ENCODE assay signal across 15 mouse cellular contexts in genomic region chr13:54390565-54391013, GRCm38 (mm10). TPM values are rescaled to one million over a fixed set of nuclear protein-coding genes. Genes with fewer than 3 reads are reported as not detected.
DNase-seq lines count a peak whose midpoint lies in the region; ATAC-seq and TF ChIP-seq lines count a peak whose summit lies in the region.
"Had no signal": no experiment of that assay in that cellular context is flagged by ENCODE, and none has a peak within 500 bp of the region (broad histone marks: within the 10 kb centered on the region; RNA-seq: fewer than 3 reads in every experiment).

No protein-coding gene starts in this region.

- no peak for TF ChIP-seq CTCF in lung, embryonic 14.5 days (IDR thresholded peaks at IDR 0.05; ENCODE audit: low read depth)
- TF ChIP-seq CTCF in hindbrain, postnatal 0 days (IDR thresholded peaks at IDR 0.05; ENCODE audit: low read depth): peak; percentile 25; the same call in 1 of the 2 replicates
- no peak for TF ChIP-seq CTCF in gastrocnemius, adult 2 months (IDR thresholded peaks at IDR 0.05)

- H3K4me1 ChIP-seq in embryonic facial prominence, embryonic 13.5 days: peaks cover 22% of the 10 kb centered on the region
- H3K4me1 ChIP-seq in embryonic facial prominence, embryonic 10.5 days: no peaks in the 10 kb centered on the region
- peaks cover 6% of the 10 kb centered on the region for H3K4me1 ChIP-seq in lung, embryonic 14.5 days (ENCODE audit: insufficient read depth)
- H3K4me1 ChIP-seq in forebrain, embryonic 12.5 days: peaks cover 14% of the 10 kb centered on the region; the same call in 1 of the 2 replicates
- peaks cover 7% of the 10 kb centered on the region for H3K4me1 ChIP-seq in hindbrain, postnatal 0 days (ENCODE audit: insufficient read depth, low read length)

- H3K36me3 ChIP-seq in embryonic facial prominence, embryonic 13.5 days: no peaks in the 10 kb centered on the region
- no peaks in the 10 kb centered on the region for H3K36me3 ChIP-seq in embryonic facial prominence, embryonic 10.5 days (replicated peaks)
- H3K36me3 ChIP-seq in lung, embryonic 14.5 days (ENCODE audit: insufficient read depth): no peaks in the 10 kb centered on the region
- no peaks in the 10 kb centered on the region for H3K36me3 ChIP-seq in forebrain, embryonic 12.5 days (replicated peaks)
- H3K36me3 ChIP-seq in hindbrain, postnatal 0 days (ENCODE audit: insufficient read depth, low read length): no peaks in the 10 kb centered on the region
- H3K36me3 ChIP-seq: embryonic facial prominence, embryonic 15.5 days; heart, embryonic 10.5 days; limb, embryonic 13.5 days had no signal

- H3K9me3 ChIP-seq in embryonic facial prominence, embryonic 13.5 days: no peaks in the 10 kb centered on the region
- no peaks in the 10 kb centered on the region for H3K9me3 ChIP-seq in embryonic facial prominence, embryonic 10.5 days
- no peaks in the 10 kb centered on the region for H3K9me3 ChIP-seq in lung, embryonic 14.5 days (ENCODE audit: low read depth, low read length)
- H3K9me3 ChIP-seq in forebrain, embryonic 12.5 days: no peaks in the 10 kb centered on the region
- no peaks in the 10 kb centered on the region for H3K9me3 ChIP-seq in hindbrain, postnatal 0 days (ENCODE audit: low read length)
- H3K9me3 ChIP-seq: embryonic facial prominence, embryonic 15.5 days; heart, embryonic 10.5 days; limb, embryonic 13.5 days had no signal

- H3K9ac ChIP-seq in embryonic facial prominence, embryonic 13.5 days: no peak overlapping the region
- H3K9ac ChIP-seq in lung, embryonic 14.5 days: no peak overlapping the region
- no peak overlapping the region for H3K9ac ChIP-seq in forebrain, embryonic 12.5 days
- H3K9ac ChIP-seq in hindbrain, postnatal 0 days (replicated peaks; ENCODE audit: low read length): no peak overlapping the region
- H3K9ac ChIP-seq: embryonic facial prominence, embryonic 15.5 days; limb, embryonic 13.5 days had no signal

- H3K4me3 ChIP-seq in embryonic facial prominence, embryonic 13.5 days: no peak overlapping the region
- no peak overlapping the region for H3K4me3 ChIP-seq in embryonic facial prominence, embryonic 10.5 days
- H3K4me3 ChIP-seq in lung, embryonic 14.5 days (ENCODE audit: low read depth, low read length): no peak overlapping the region
- no peak overlapping the region for H3K4me3 ChIP-seq in forebrain, embryonic 12.5 days (replicated peaks)
- H3K4me3 ChIP-seq in hindbrain, postnatal 0 days (ENCODE audit: low read length): no peak overlapping the region
- H3K4me3 ChIP-seq in gastrocnemius, adult 2 months: no peak overlapping the region
- H3K4me3 ChIP-seq: embryonic facial prominence, embryonic 15.5 days; heart, embryonic 10.5 days; left cerebral cortex, adult 2 months; limb, embryonic 13.5 days; myocyte had no signal

- H3K27ac ChIP-seq in embryonic facial prominence, embryonic 13.5 days: peak overlapping the region; percentile 33; the same call in 1 of the 2 replicates
- H3K27ac ChIP-seq in embryonic facial prominence, embryonic 10.5 days (replicated peaks): no peak overlapping the region
- H3K27ac ChIP-seq in lung, embryonic 14.5 days (ENCODE audit: low read depth): peak overlapping the region; percentile 65; the same call in 1 of the 2 replicates
- H3K27ac ChIP-seq in forebrain, embryonic 12.5 days: peak overlapping the region; percentile 47
- peak overlapping the region; percentile 67 for H3K27ac ChIP-seq in hindbrain, postnatal 0 days
- no peak overlapping the region for H3K27ac ChIP-seq in gastrocnemius, adult 2 months
- H3K27ac ChIP-seq: embryonic facial prominence, embryonic 15.5 days; heart, embryonic 10.5 days; left cerebral cortex, adult 2 months; limb, embryonic 13.5 days had no signal

- intact Hi-C loops in gastrocnemius, adult 2 months (cut with DNase I): no loop called here

- no peaks in the 10 kb centered on the region; the same call in 1 of the 2 replicates for H3K27me3 ChIP-seq in embryonic facial prominence, embryonic 13.5 days
- no peaks in the 10 kb centered on the region for H3K27me3 ChIP-seq in embryonic facial prominence, embryonic 10.5 days (replicated peaks; ENCODE audit: low read depth, poor library complexity, severe bottlenecking)
- H3K27me3 ChIP-seq in lung, embryonic 14.5 days (ENCODE audit: insufficient read depth, low read length): no peaks in the 10 kb centered on the region
- no peaks in the 10 kb centered on the region for H3K27me3 ChIP-seq in forebrain, embryonic 12.5 days
- H3K27me3 ChIP-seq in hindbrain, postnatal 0 days (ENCODE audit: insufficient read depth, low read length): no peaks in the 10 kb centered on the region
- H3K27me3 ChIP-seq: embryonic facial prominence, embryonic 15.5 days; limb, embryonic 13.5 days had no signal

- no peak for ATAC-seq in embryonic facial prominence, embryonic 13.5 days (ENCODE audit: insufficient number of reproducible peaks, insufficient read depth, low FRiP score, low TSS enrichment, low read depth)
- ATAC-seq in lung, embryonic 14.5 days (ENCODE audit: insufficient read depth): no peak
- no peak for ATAC-seq in forebrain, embryonic 12.5 days (ENCODE audit: low FRiP score)
- ATAC-seq in hindbrain, postnatal 0 days: peak; percentile 71

- 83% methylated on average over 7 of the region's 7 CpGs for WGBS in embryonic facial prominence, embryonic 13.5 days
- 89% methylated on average over 7 of the region's 7 CpGs for WGBS in embryonic facial prominence, embryonic 10.5 days
- WGBS in lung, embryonic 14.5 days: 81% methylated on average over 7 of the region's 7 CpGs
- 90% methylated on average over 7 of the region's 7 CpGs for WGBS in forebrain, embryonic 12.5 days
- WGBS in hindbrain, postnatal 0 days: 39% methylated on average over 7 of the region's 7 CpGs

- no peak for DNase-seq in embryonic facial prominence, embryonic 10.5 days (ENCODE audit: low spot score)
- DNase-seq in lung, embryonic 14.5 days: no peak
- DNase-seq in lung, postnatal 10 days: no peak
- DNase-seq in hindbrain, postnatal 0 days (ENCODE audit: low spot score): peak; percentile 62
- DNase-seq in gastrocnemius, adult 2 months: no peak
- DNase-seq in embryo, embryonic 9.5 days (ENCODE audit: extremely low spot score): no peak
- DNase-seq: gastrocnemius, postnatal 36 days; thymus, adult 18-20 months had no signal

- H3K4me2 ChIP-seq in embryonic facial prominence, embryonic 13.5 days: no peak overlapping the region
- no peak overlapping the region for H3K4me2 ChIP-seq in lung, embryonic 14.5 days
- no peak overlapping the region for H3K4me2 ChIP-seq in forebrain, embryonic 12.5 days
- H3K4me2 ChIP-seq in hindbrain, postnatal 0 days (ENCODE audit: low read depth, low read length): no peak overlapping the region
- H3K4me2 ChIP-seq: embryonic facial prominence, embryonic 15.5 days; limb, embryonic 13.5 days had no signal

RNA-seq across cellular contexts. Expression of gene Cplx2, which starts 19.4 kb away (rescaled TPM):
- 7.3 and 7.4 TPM in 2 replicates for polyA plus RNA-seq in embryonic facial prominence, embryonic 13.5 days (2015; fragmentation: Nextera tagmentation; extraction: Ambion mirVana)
- polyA plus RNA-seq in embryonic facial prominence, embryonic 10.5 days (2016; fragmentation: Nextera tagmentation; extraction: Ambion mirVana): 5.0 and 6.9 TPM in 2 replicates
- polyA plus RNA-seq in lung, embryonic 14.5 days (2014; fragmentation: Nextera tagmentation; extraction: Ambion mirVana): 12.2 TPM in 2 replicates
- 14.9 and 15.5 TPM in 2 replicates for polyA plus RNA-seq in forebrain, embryonic 12.5 days (2016; fragmentation: Nextera tagmentation; extraction: Ambion mirVana)
- 118 and 120 TPM in 2 replicates for total RNA-seq in hindbrain, postnatal 0 days (2014; rRNA removed)
- 46.2 and 47.4 TPM in 2 replicates for polyA plus RNA-seq in hindbrain, postnatal 0 days (2015; fragmentation: Nextera tagmentation; extraction: Ambion mirVana)
- under 1 TPM; 0.46 to 0.84 TPM for total RNA-seq in gastrocnemius, adult 2 months (2021)

Comparison
In these comparisons a context has a peak if more than half of its experiments do, and no peak if none do; other contexts are left out.
1. H3K27ac ChIP-seq: peak in embryonic facial prominence, embryonic 13.5 days (single experiment), lung, embryonic 14.5 days (single experiment), forebrain, embryonic 12.5 days (single experiment) and hindbrain, postnatal 0 days (single experiment); none in embryonic facial prominence, embryonic 10.5 days (single experiment) and gastrocnemius, adult 2 months (single experiment).